Mouse (Mus musculus) liver, postnatal 0 days (tissue): Measurements from ENCODE around the gene H1fx.
A peak's percentile ranks its signal among the peaks of the same experiment; 100 is the strongest.
"Not testable (repeated sequence)": the region's sequence is repeated elsewhere in the genome, so short reads cannot be mapped to it uniquely, and the experiment has no call there.

ENCODE experiments used
- CTCF ChIP-seq: sonication (generic); IDR thresholded peaks from 2 replicates; pipeline ENCODE4 v1.5.1; 2016; ENCODE audit warnings: antibody characterized with exemption, low read depth
- EP300 ChIP-seq: IDR thresholded peaks from 2 replicates; pipeline ENCODE4 v1.6.1; 2016; ENCODE audit warnings: antibody characterized with exemption, low read depth, mild to moderate bottlenecking

GRCm38 (mm10) chr6:88011106-88011505, 29.7 kb upstream of the H1fx start:
- TF ChIP-seq EP300, result not testable (repeated sequence)
- peak; percentile 58 for TF ChIP-seq CTCF
